Mouse (Mus musculus): ENCODE measurements around the gene BC030867.

DNA sequence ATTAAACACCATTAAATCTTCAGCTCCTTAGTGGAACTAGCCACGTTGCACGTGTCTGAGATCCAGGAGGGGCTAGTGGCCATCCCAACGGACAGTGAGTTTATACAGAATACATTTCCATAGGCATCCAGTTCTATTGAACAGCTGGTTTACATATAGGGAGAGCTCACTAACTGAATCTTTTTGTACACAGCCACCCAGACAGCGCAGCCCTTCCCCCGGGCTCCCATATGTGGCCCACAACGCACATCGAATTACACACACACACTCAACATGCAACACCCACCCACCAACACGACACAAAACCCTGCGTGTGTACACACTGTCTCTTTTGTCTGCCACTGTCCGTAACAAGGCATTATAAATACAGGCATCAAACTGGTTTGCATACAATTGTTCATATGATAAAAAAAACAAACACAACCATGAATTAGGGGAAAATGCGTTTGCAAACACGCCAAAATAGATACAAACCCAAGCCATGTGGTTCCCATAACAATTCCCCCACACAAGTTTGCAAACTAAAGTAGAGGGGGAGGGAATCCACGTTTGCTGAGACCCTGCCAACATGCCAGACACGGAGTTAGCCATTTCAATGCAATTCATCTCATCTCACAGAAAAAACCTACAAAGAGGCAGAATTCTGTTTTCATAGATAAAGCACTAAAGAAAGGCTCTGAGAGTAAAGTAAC lies 3.0 kb upstream of the BC030867 start:
- no peak for TF ChIP-seq CTCF (conservative IDR thresholded peaks at IDR 0.05; ENCODE audit: low read length)
- no peak for TF ChIP-seq POU5F1 (IDR thresholded peaks at IDR 0.05; ENCODE audit: borderline replicate concordance, low read length)
